Mouse (Mus musculus) adrenal gland, adult 18-20 months (tissue): ENCODE results near the gene Olfr867. TPM values are rescaled to one million over a fixed set of nuclear protein-coding genes. Genes with fewer than 3 reads are reported as not detected.

ENCODE experiments used
- DNase-seq, 2 experiments: peaks; one replicate each; pipeline ENCODE4 v3.0.0; 2021 to 2022; ENCODE audit warnings: low spot score in 2 of 2
- long read RNA-seq, 2 experiments: library from polyadenylated mRNA; stranded (forward); transcript quantifications; one replicate each; pipeline ENCODE4 v2.0.0; 2021
- microRNA-seq, 2 experiments: library from miRNA; unstranded; fragments of <30 nt; microRNA quantifications; one replicate each; pipeline ENCODE4 v1.2.0; 2021; ENCODE audit warnings: borderline number of aligned reads in 2 of 2
- total RNA-seq, 2 experiments: library from RNA; stranded (reverse); gene quantifications; 1 replicate in 1 of 2; 2 replicates in 1 of 2; pipeline ENCODE4 v1.2.3; 2021

Olfr867 gene
- total RNA-seq = not detected
- long read RNA-seq, experiment 1 = 0 reads
- long read RNA-seq, experiment 2 = 0 reads

GRCm38 (mm10) chr9:20057462-20057861 lies at the start of gene Olfr867:
TSS of gene Olfr867 (minus strand) at chr9:20057562.
- no peak for DNase-seq

GRCm38 (mm10) chr9:20098326-20098725 lies 41.0 kb upstream of the Olfr867 start, which contains the start of gene Olfr868:
TSS of gene Olfr868 (plus strand) at chr9:20098626.
- DNase-seq = no peak

- no peak for DNase-seq
Observed at GRCm38 (mm10) chr9:20073523-20074177, 16.3 kb upstream of the Olfr867 start.

- DNase-seq = no peak
Observed at GRCm38 (mm10) chr9:20071291-20071690, 13.9 kb upstream of the Olfr867 start.

- no peak for DNase-seq
Observed at GRCm38 (mm10) chr9:20070236-20070635, 12.9 kb upstream of the Olfr867 start.

- DNase-seq = no peak
Observed at GRCm38 (mm10) chr9:20047964-20048363, 9.4 kb downstream of the Olfr867 start.

- DNase-seq = no peak
Observed at GRCm38 (mm10) chr9:20027935-20028334, 29.4 kb downstream of the Olfr867 start, which contains the start of gene Olfr866. TSS of gene Olfr866 (minus strand) at chr9:20028035.

Small RNAs within 50 kb of the gene (microRNA-seq; reads per million reads assigned to microRNA genes)
- gene Gm26231 (0 reads per million in 2 experiments), gene Gm44395 (0 reads per million in 2 experiments)

Other genes starting within 250 kb of the Olfr867 start
- not detected for gene Olfr860, start 207.8 kb downstream of the Olfr867 start, total RNA-seq
- gene Olfr862, start 169.6 kb downstream of the Olfr867 start, total RNA-seq = not detected
- not detected for gene Olfr77, start 140.7 kb downstream of the Olfr867 start, total RNA-seq
- not detected for gene Olfr866, start 29.5 kb downstream of the Olfr867 start, total RNA-seq
- not detected for gene Olfr868, start 41.1 kb upstream of the Olfr867 start, total RNA-seq
- not detected for gene Olfr869, start 71.4 kb upstream of the Olfr867 start, total RNA-seq
- not detected for gene Olfr870, start 116.5 kb upstream of the Olfr867 start, total RNA-seq
- gene Olfr871, start 154.6 kb upstream of the Olfr867 start, total RNA-seq = not detected
- not detected for gene Olfr872, start 179.6 kb upstream of the Olfr867 start, total RNA-seq
- gene Olfr39, start 224.8 kb upstream of the Olfr867 start, total RNA-seq = not detected
- gene Olfr873, start 241.0 kb upstream of the Olfr867 start, total RNA-seq = not detected